8 mouse cellular contexts compared by ENCODE assay signal in the genomic region with DNA sequence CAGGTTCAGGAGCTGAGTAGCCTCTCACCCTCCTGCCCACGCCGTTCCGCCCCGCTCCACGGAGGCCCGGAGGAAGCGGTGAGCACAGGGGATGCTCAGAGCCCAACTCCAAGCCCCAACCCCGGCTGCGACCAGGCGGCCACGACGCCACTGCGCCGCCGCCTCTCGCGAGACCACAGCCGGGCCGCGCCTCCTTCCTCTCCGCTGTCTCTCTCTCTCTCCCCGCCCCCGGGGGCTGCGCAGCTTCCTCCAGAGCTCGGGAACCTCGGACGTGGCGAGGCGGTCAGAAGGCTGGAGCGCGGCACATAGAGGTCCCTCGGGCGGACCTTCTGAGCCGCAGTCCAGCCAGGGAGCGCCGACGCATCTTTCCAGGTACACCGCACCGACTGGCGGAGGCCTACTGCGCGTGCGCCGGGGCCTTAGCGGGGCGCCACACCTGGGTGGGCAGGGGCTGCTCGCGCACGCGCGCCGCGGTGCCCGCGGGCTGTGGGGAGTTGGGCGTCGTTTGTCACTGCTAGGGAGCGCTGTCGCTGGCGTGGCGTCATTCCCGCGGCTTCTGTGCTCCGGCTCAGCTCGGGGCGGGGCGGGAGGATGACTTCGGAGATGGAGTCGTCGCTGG. TPM values are rescaled to one million over a fixed set of nuclear protein-coding genes. Genes with fewer than 3 reads are reported as not detected.
DNase-seq lines count a peak whose midpoint lies in the region; ATAC-seq and TF ChIP-seq lines count a peak whose summit lies in the region.

TSS of gene Rab33b (plus strand) at position 180 of the 619 bp plus-strand sequence.

- peak within 1 kb of the TSS; percentile 83 for H3K4me2 ChIP-seq in forebrain, embryonic 13.5 days
- H3K4me2 ChIP-seq in liver, postnatal 0 days (ENCODE audit: low read depth, low read length) = peak within 1 kb of the TSS; percentile 73
- H3K4me2 ChIP-seq in neural tube, embryonic 14.5 days (ENCODE audit: low read depth, low read length) = peak within 1 kb of the TSS; percentile 64

- TF ChIP-seq POLR2A in ES-Bruce4 (IDR thresholded peaks at IDR 0.05; ENCODE audit: insufficient read depth, low read length) = peak; percentile 93

- H3K9me3 ChIP-seq in ES-Bruce4 (replicated peaks; ENCODE audit: control insufficient read depth, insufficient read depth, low read length, poor library complexity, severe bottlenecking) = no peaks in the 10 kb centered on the region
- H3K9me3 ChIP-seq in forebrain, embryonic 13.5 days (replicated peaks) = no peaks in the 10 kb centered on the region
- H3K9me3 ChIP-seq in liver, postnatal 0 days (ENCODE audit: low read length) = no peaks in the 10 kb centered on the region
- no peaks in the 10 kb centered on the region for H3K9me3 ChIP-seq in neural tube, embryonic 14.5 days (ENCODE audit: control insufficient read depth, low read length)

- no peaks in the 10 kb centered on the region for H3K27me3 ChIP-seq in ES-Bruce4 (ENCODE audit: control insufficient read depth, insufficient read depth, low read length, poor library complexity, severe bottlenecking)
- no peaks in the 10 kb centered on the region for H3K27me3 ChIP-seq in forebrain, embryonic 13.5 days
- H3K27me3 ChIP-seq in liver, postnatal 0 days (ENCODE audit: insufficient read depth, low read length) = no peaks in the 10 kb centered on the region
- H3K27me3 ChIP-seq in neural tube, embryonic 14.5 days (ENCODE audit: control insufficient read depth, insufficient read depth, low read length) = no peaks in the 10 kb centered on the region

- peak within 1 kb of the TSS; percentile 76 for H3K9ac ChIP-seq in ES-Bruce4 (ENCODE audit: low read depth, poor library complexity, severe bottlenecking)
- H3K9ac ChIP-seq in forebrain, embryonic 13.5 days = peak within 1 kb of the TSS; percentile 89
- peak within 1 kb of the TSS; percentile 78 for H3K9ac ChIP-seq in liver, postnatal 0 days (replicated peaks)
- H3K9ac ChIP-seq in neural tube, embryonic 14.5 days (replicated peaks; ENCODE audit: low read depth, low read length) = peak within 1 kb of the TSS; percentile 81

- H3K4me1 ChIP-seq in ES-Bruce4 (ENCODE audit: control insufficient read depth, insufficient read depth, low read length) = no peaks in the 10 kb centered on the region
- H3K4me1 ChIP-seq in forebrain, embryonic 13.5 days = peaks cover 30% of the 10 kb centered on the region
- H3K4me1 ChIP-seq in liver, postnatal 0 days (ENCODE audit: insufficient read depth) = peaks cover 26% of the 10 kb centered on the region
- peaks cover 18% of the 10 kb centered on the region; the same call in 1 of the 2 replicates for H3K4me1 ChIP-seq in neural tube, embryonic 14.5 days (ENCODE audit: control insufficient read depth, insufficient read depth, low read length)

- no peak for TF ChIP-seq CTCF in ES-Bruce4 (IDR thresholded peaks at IDR 0.05; ENCODE audit: low read depth, low read length)
- peak; percentile 53 for TF ChIP-seq CTCF in liver, postnatal 0 days (IDR thresholded peaks at IDR 0.05; ENCODE audit: low read depth)

- DNase-seq in heart, postnatal 10 days = peak; percentile 97 to 98
- DNase-seq in large intestine, adult 2 months (ENCODE audit: low read depth, low spot score) = peak; percentile 83
- DNase-seq in liver, postnatal 0 days = peak; percentile 96
- peak; percentile 96 for DNase-seq in testis, postnatal 10 days (ENCODE audit: low spot score)

- ATAC-seq in cerebellum, adult (ENCODE audit: insufficient number of reproducible peaks, low FRiP score, low TSS enrichment) = peak; percentile 97
- peak; percentile 95 for ATAC-seq in forebrain, embryonic 13.5 days
- ATAC-seq in liver, postnatal 0 days = peak; percentile 97
- ATAC-seq in neural tube, embryonic 14.5 days (ENCODE audit: low read depth) = peak; percentile 96

- no peaks in the 10 kb centered on the region for H3K36me3 ChIP-seq in ES-Bruce4 (ENCODE audit: control insufficient read depth, insufficient read depth, low read length, poor library complexity, severe bottlenecking)
- H3K36me3 ChIP-seq in forebrain, embryonic 13.5 days (ENCODE audit: poor library complexity, severe bottlenecking) = no peaks in the 10 kb centered on the region
- H3K36me3 ChIP-seq in liver, postnatal 0 days (replicated peaks; ENCODE audit: insufficient read depth, low read length) = no peaks in the 10 kb centered on the region
- no peaks in the 10 kb centered on the region for H3K36me3 ChIP-seq in neural tube, embryonic 14.5 days (ENCODE audit: control insufficient read depth, insufficient read depth, low read length)

- under 1% methylated on average over 64 of the region's 70 CpGs for WGBS in forebrain, embryonic 13.5 days
- WGBS in large intestine, adult 2 months = under 1% methylated on average over 70 of the region's 70 CpGs
- 1% methylated on average over 63 of the region's 70 CpGs for WGBS in liver, postnatal 0 days (ENCODE audit: insufficient replicate concordance)
- under 1% methylated on average over 69 of the region's 70 CpGs for WGBS in neural tube, embryonic 14.5 days

- TF ChIP-seq EP300 in ES-Bruce4 (IDR thresholded peaks at IDR 0.05; ENCODE audit: insufficient read depth, low read depth, low read length) = 0 out of 2 replicates have a peak, but pooled peaks have one; percentile 69
- TF ChIP-seq EP300 in liver, postnatal 0 days (IDR thresholded peaks at IDR 0.05; ENCODE audit: low read depth) = no peak

- peak within 1 kb of the TSS; percentile 31; the same call in 1 of the 2 replicates for H3K27ac ChIP-seq in ES-Bruce4 (ENCODE audit: insufficient read depth, low read length)
- peak within 1 kb of the TSS; percentile 93 for H3K27ac ChIP-seq in forebrain, embryonic 13.5 days
- H3K27ac ChIP-seq in liver, postnatal 0 days (ENCODE audit: low read depth) = peak within 1 kb of the TSS; percentile 96
- peak within 1 kb of the TSS; percentile 91 for H3K27ac ChIP-seq in neural tube, embryonic 14.5 days (ENCODE audit: low read depth, low read length)

- intact Hi-C loops in heart, postnatal 10 days (cut with DNase I) = loop anchor here (10.0 kb wide), 2 partner anchors 621 to 1981 kb away; partner anchors contain the start of genes Maml3, Nhlrc3 and Proser1

- H3K4me3 ChIP-seq in ES-Bruce4 (ENCODE audit: low read depth, low read length) = peak within 1 kb of the TSS; percentile 84
- H3K4me3 ChIP-seq in forebrain, embryonic 13.5 days = peak within 1 kb of the TSS; percentile 76
- H3K4me3 ChIP-seq in liver, postnatal 0 days (ENCODE audit: low read depth, low read length) = peak within 1 kb of the TSS; percentile 84
- H3K4me3 ChIP-seq in neural tube, embryonic 14.5 days (ENCODE audit: low read depth, low read length) = peak within 1 kb of the TSS; percentile 76

RNA-seq across cellular contexts. Expression of gene Rab33b, which starts in this region (rescaled TPM):
- 6.7 and 7.7 TPM in 2 replicates for polyA plus RNA-seq in ES-Bruce4 (2011; ENCODE audit: insufficient read depth, insufficient read length, low read depth, missing spikeins)
- 19.5 and 20.3 TPM in 2 replicates for polyA plus RNA-seq in forebrain, embryonic 13.5 days (2015; fragmentation: Nextera tagmentation; extraction: Ambion mirVana)
- total RNA-seq in heart, postnatal 10 days (2021) = 10 to 100 TPM in 1 of 2 experiments, 1 to 10 TPM in 1; 9.8 to 13.9 TPM
- 5.1 and 7.1 TPM in 2 replicates for polyA plus RNA-seq in large intestine, adult 2 months (2012; rRNA removed)
- 4.4 and 4.7 TPM in 2 replicates for polyA plus RNA-seq in liver, postnatal 0 days (2015; fragmentation: Nextera tagmentation; extraction: Ambion mirVana)
- polyA plus RNA-seq in neural tube, embryonic 14.5 days (2014; fragmentation: Nextera tagmentation; extraction: Ambion mirVana) = 24.5 and 31.1 TPM in 2 replicates

Comparison
In these comparisons a context has a peak if more than half of its experiments do, and no peak if none do; other contexts are left out.
1. Peak in every context shown above with its lines: DNase-seq, ATAC-seq, H3K4me3 ChIP-seq and H3K27ac ChIP-seq.
2. H3K27ac ChIP-seq: peak in every context shown above with its lines; median percentile 96 in liver, postnatal 0 days; 93 in forebrain, embryonic 13.5 days; 91 in neural tube, embryonic 14.5 days; 31 in ES-Bruce4.